Comparison of ENCODE assay signal across 11 mouse cellular contexts in the genomic region with DNA sequence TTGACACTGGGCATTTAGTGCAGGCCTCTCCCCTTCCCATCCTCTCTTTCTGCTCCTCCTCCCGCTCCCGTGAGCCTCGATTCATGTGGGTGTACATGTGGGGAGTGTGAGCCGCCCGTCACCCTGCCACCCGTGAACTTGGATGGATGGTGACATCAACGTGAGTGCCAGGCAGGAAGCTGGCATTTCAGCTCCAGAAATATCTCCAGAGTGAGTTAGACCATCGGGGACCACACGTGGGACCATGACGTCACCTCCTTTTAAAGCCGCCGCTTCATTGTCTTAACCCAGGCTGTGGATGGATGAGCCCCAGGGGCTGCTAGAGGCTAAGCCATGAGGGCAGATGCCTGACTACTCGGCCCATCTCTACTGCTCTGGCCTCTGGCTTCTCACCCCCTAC.
A peak's percentile ranks its signal among the peaks of the same experiment; 100 is the strongest.
DNase-seq lines count a peak whose midpoint lies in the region; ATAC-seq and TF ChIP-seq lines count a peak whose summit lies in the region.
"Had no signal": no experiment of that assay in that cellular context is flagged by ENCODE, and none has a peak within 500 bp of the region (broad histone marks: within the 10 kb centered on the region; RNA-seq: fewer than 3 reads in every experiment).

No protein-coding gene starts in this region.

- no peaks in the 10 kb centered on the region for H3K9me3 ChIP-seq in hindbrain, embryonic 10.5 days
- no peaks in the 10 kb centered on the region for H3K9me3 ChIP-seq in hindbrain, embryonic 14.5 days (ENCODE audit: control insufficient read depth, low read length)
- H3K9me3 ChIP-seq in midbrain, postnatal 0 days (ENCODE audit: low read length) = no peaks in the 10 kb centered on the region
- no peaks in the 10 kb centered on the region for H3K9me3 ChIP-seq in midbrain, embryonic 13.5 days
- H3K9me3 ChIP-seq in intestine, embryonic 16.5 days (ENCODE audit: control insufficient read depth, low read length) = no peaks in the 10 kb centered on the region

- no peak for ATAC-seq in hindbrain, embryonic 14.5 days (ENCODE audit: low FRiP score)
- peak; percentile 34; the same call in 1 of the 2 replicates for ATAC-seq in midbrain, postnatal 0 days (ENCODE audit: low FRiP score)
- ATAC-seq in midbrain, embryonic 13.5 days = no peak
- ATAC-seq in intestine, embryonic 16.5 days = no peak
- ATAC-seq: intestine, postnatal 0 days; Patski had no signal

- no peak for DNase-seq in hindbrain, embryonic 10.5 days (ENCODE audit: low spot score)
- DNase-seq in hindbrain, embryonic 14.5 days (ENCODE audit: low spot score) = no peak
- peak; percentile 40 for DNase-seq in midbrain, postnatal 0 days (ENCODE audit: low spot score)
- peak; percentile 40 to 42 for DNase-seq in left cerebral cortex, adult 2 months (ENCODE audit: extremely low spot score in 1 of 2, low spot score in 2 of 2)
- no peak for DNase-seq in heart, postnatal 36 days
- DNase-seq: liver; thymus, postnatal 25 days had no signal

- peaks cover 31% of the 10 kb centered on the region for H3K4me1 ChIP-seq in hindbrain, embryonic 10.5 days (replicated peaks)
- no peaks in the 10 kb centered on the region for H3K4me1 ChIP-seq in hindbrain, embryonic 14.5 days (replicated peaks; ENCODE audit: control insufficient read depth, insufficient read depth, low read length)
- H3K4me1 ChIP-seq in midbrain, postnatal 0 days (ENCODE audit: insufficient read depth, low read length) = peaks cover 6% of the 10 kb centered on the region; the same call in 1 of the 2 replicates
- peaks cover 15% of the 10 kb centered on the region for H3K4me1 ChIP-seq in midbrain, embryonic 13.5 days (replicated peaks)
- H3K4me1 ChIP-seq in intestine, embryonic 16.5 days (ENCODE audit: control insufficient read depth, insufficient read depth, low read length) = 0 out of 2 replicates have a peak, but pooled peaks cover 3% of the 10 kb centered on the region

- H3K4me3 ChIP-seq in hindbrain, embryonic 10.5 days = no peak overlapping the region
- no peak overlapping the region for H3K4me3 ChIP-seq in hindbrain, embryonic 14.5 days (replicated peaks; ENCODE audit: low read length)
- no peak overlapping the region for H3K4me3 ChIP-seq in midbrain, postnatal 0 days (ENCODE audit: low read depth, low read length)
- no peak overlapping the region for H3K4me3 ChIP-seq in midbrain, embryonic 13.5 days (replicated peaks)
- peak overlapping the region; percentile 18; the same call in 1 of the 2 replicates for H3K4me3 ChIP-seq in left cerebral cortex, adult 2 months
- no peak overlapping the region for H3K4me3 ChIP-seq in intestine, embryonic 16.5 days (ENCODE audit: low read length)

- no peak overlapping the region for H3K9ac ChIP-seq in hindbrain, embryonic 14.5 days
- no peak overlapping the region for H3K9ac ChIP-seq in midbrain, postnatal 0 days (replicated peaks; ENCODE audit: low read length, poor library complexity, severe bottlenecking)
- no peak overlapping the region for H3K9ac ChIP-seq in midbrain, embryonic 13.5 days (replicated peaks)
- no peak overlapping the region for H3K9ac ChIP-seq in intestine, embryonic 16.5 days (ENCODE audit: low read depth, low read length)

- no peaks in the 10 kb centered on the region for H3K27me3 ChIP-seq in hindbrain, embryonic 10.5 days (ENCODE audit: insufficient read depth, poor library complexity, severe bottlenecking)
- no peaks in the 10 kb centered on the region for H3K27me3 ChIP-seq in hindbrain, embryonic 14.5 days (ENCODE audit: control insufficient read depth, insufficient read depth, low read length)
- no peaks in the 10 kb centered on the region for H3K27me3 ChIP-seq in midbrain, postnatal 0 days (ENCODE audit: insufficient read depth, low read length)
- 0 out of 2 replicates have a peak, but pooled peaks cover 8% of the 10 kb centered on the region for H3K27me3 ChIP-seq in midbrain, embryonic 13.5 days
- no peaks in the 10 kb centered on the region for H3K27me3 ChIP-seq in intestine, embryonic 16.5 days (replicated peaks; ENCODE audit: control insufficient read depth, insufficient read depth, low read length)
- H3K27me3 ChIP-seq: Patski had no signal

- intact Hi-C loops in left cerebral cortex, adult 2 months (cut with DNase I) = no loop called here
- intact Hi-C loops in heart, postnatal 36 days (cut with DNase I) = no loop called here

- 72% methylated on average over 13 of the region's 13 CpGs for WGBS in hindbrain, embryonic 10.5 days
- 73% methylated on average over 13 of the region's 13 CpGs for WGBS in hindbrain, embryonic 14.5 days
- 59% methylated on average over 13 of the region's 13 CpGs for WGBS in midbrain, postnatal 0 days
- WGBS in midbrain, embryonic 13.5 days = 61% methylated on average over 12 of the region's 13 CpGs
- 77% methylated on average over 13 of the region's 13 CpGs for WGBS in intestine, embryonic 16.5 days

- no peak overlapping the region for H3K4me2 ChIP-seq in hindbrain, embryonic 14.5 days (replicated peaks)
- no peak overlapping the region for H3K4me2 ChIP-seq in midbrain, postnatal 0 days (ENCODE audit: low read depth, low read length, poor library complexity, severe bottlenecking)
- no peak overlapping the region for H3K4me2 ChIP-seq in midbrain, embryonic 13.5 days (replicated peaks)
- H3K4me2 ChIP-seq in intestine, embryonic 16.5 days (ENCODE audit: low read depth, low read length) = no peak overlapping the region

- H3K27ac ChIP-seq in hindbrain, embryonic 10.5 days = peak overlapping the region; percentile 35; the same call in 1 of the 2 replicates
- no peak overlapping the region for H3K27ac ChIP-seq in hindbrain, embryonic 14.5 days
- H3K27ac ChIP-seq in midbrain, postnatal 0 days (ENCODE audit: low read depth, low read length) = no peak overlapping the region
- no peak overlapping the region for H3K27ac ChIP-seq in midbrain, embryonic 13.5 days
- H3K27ac ChIP-seq in left cerebral cortex, adult 2 months = no peak overlapping the region
- H3K27ac ChIP-seq in intestine, embryonic 16.5 days (ENCODE audit: low read length) = no peak overlapping the region

- no peaks in the 10 kb centered on the region for H3K36me3 ChIP-seq in hindbrain, embryonic 10.5 days
- no peaks in the 10 kb centered on the region for H3K36me3 ChIP-seq in hindbrain, embryonic 14.5 days (replicated peaks; ENCODE audit: control insufficient read depth, insufficient read depth)
- no peaks in the 10 kb centered on the region for H3K36me3 ChIP-seq in midbrain, postnatal 0 days (ENCODE audit: insufficient read depth, low read length)
- no peaks in the 10 kb centered on the region for H3K36me3 ChIP-seq in midbrain, embryonic 13.5 days
- H3K36me3 ChIP-seq in intestine, embryonic 16.5 days (ENCODE audit: control insufficient read depth, insufficient read depth, low read length) = no peaks in the 10 kb centered on the region

- no peak for TF ChIP-seq CTCF in midbrain, postnatal 0 days (IDR thresholded peaks at IDR 0.05)
- TF ChIP-seq CTCF in left cerebral cortex, adult 2 months (IDR thresholded peaks at IDR 0.05) = no peak

Comparison
In these comparisons a context has a peak if more than half of its experiments do, and no peak if none do; other contexts are left out.
1. DNase-seq: peak in midbrain, postnatal 0 days (single experiment) and left cerebral cortex, adult 2 months (2 of 2); none in hindbrain, embryonic 10.5 days (single experiment), hindbrain, embryonic 14.5 days (single experiment) and heart, postnatal 36 days (0 of 2).